Comparison of ENCODE assay signal across 8 mouse cellular contexts in genomic region chr2:35679812-35680672, GRCm38 (mm10).
DNase-seq lines count a peak whose midpoint lies in the region; ATAC-seq and TF ChIP-seq lines count a peak whose summit lies in the region.

No protein-coding gene starts in this region.

- H3K27me3 ChIP-seq in hindbrain, postnatal 0 days (ENCODE audit: insufficient read depth, low read length) = no peaks in the 10 kb centered on the region
- no peaks in the 10 kb centered on the region for H3K27me3 ChIP-seq in liver, embryonic 13.5 days
- H3K27me3 ChIP-seq in splenic B cell, adult 2 months (ENCODE audit: control insufficient read depth, insufficient read depth, low read length, poor library complexity, severe bottlenecking) = no peaks in the 10 kb centered on the region

- H3K4me3 ChIP-seq in hindbrain, postnatal 0 days (ENCODE audit: low read length) = no peak overlapping the region
- H3K4me3 ChIP-seq in liver, embryonic 13.5 days (replicated peaks) = no peak overlapping the region

- no peak overlapping the region for H3K9ac ChIP-seq in hindbrain, postnatal 0 days (replicated peaks; ENCODE audit: low read length)
- 0 out of 2 replicates have a peak overlapping the region, but pooled peaks have one; percentile 13 for H3K9ac ChIP-seq in liver, embryonic 13.5 days

- ATAC-seq in hindbrain, postnatal 0 days = no peak
- ATAC-seq in liver, embryonic 13.5 days (ENCODE audit: low read depth) = peak; percentile 80

- DNase-seq in urinary bladder, adult 18-20 months (ENCODE audit: low spot score in 2 of 2) = peak; percentile 50 to 69
- DNase-seq in urinary bladder, postnatal 10 days (ENCODE audit: low spot score) = no peak
- DNase-seq in embryo, embryonic 10.5 days (ENCODE audit: low spot score) = peak; percentile 33
- no peak for DNase-seq in hindbrain, postnatal 0 days (ENCODE audit: low spot score)
- DNase-seq in liver, embryonic 13.5 days = peak; percentile 26
- peak; percentile 59 for DNase-seq in splenic B cell, adult 2 months (ENCODE audit: low read depth, low spot score)
- DNase-seq in cerebellum, adult 11-12 months = no peak
- no peak for DNase-seq in right cerebral cortex, postnatal 36 days (ENCODE audit: low spot score in 2 of 2)

- H3K9me3 ChIP-seq in hindbrain, postnatal 0 days (ENCODE audit: low read length) = no peaks in the 10 kb centered on the region
- no peaks in the 10 kb centered on the region for H3K9me3 ChIP-seq in liver, embryonic 13.5 days (replicated peaks)

- H3K36me3 ChIP-seq in hindbrain, postnatal 0 days (ENCODE audit: insufficient read depth, low read length) = no peaks in the 10 kb centered on the region
- H3K36me3 ChIP-seq in liver, embryonic 13.5 days = no peaks in the 10 kb centered on the region
- no peaks in the 10 kb centered on the region for H3K36me3 ChIP-seq in splenic B cell, adult 2 months (ENCODE audit: control insufficient read depth, insufficient read depth, low read length, poor library complexity, severe bottlenecking)

- peak overlapping the region; percentile 28; the same call in 1 of the 2 replicates for H3K27ac ChIP-seq in hindbrain, postnatal 0 days
- peak overlapping the region; percentile 72 for H3K27ac ChIP-seq in liver, embryonic 13.5 days

- no peak for TF ChIP-seq CTCF in hindbrain, postnatal 0 days (IDR thresholded peaks at IDR 0.05; ENCODE audit: low read depth)

- H3K4me2 ChIP-seq in hindbrain, postnatal 0 days (ENCODE audit: low read depth, low read length) = no peak overlapping the region
- H3K4me2 ChIP-seq in liver, embryonic 13.5 days = no peak overlapping the region

- 26% methylated on average over 10 of the region's 10 CpGs for WGBS in hindbrain, postnatal 0 days
- WGBS in liver, embryonic 13.5 days (ENCODE audit: insufficient replicate concordance) = 14% methylated on average over 10 of the region's 10 CpGs

- H3K4me1 ChIP-seq in hindbrain, postnatal 0 days (ENCODE audit: insufficient read depth, low read length) = peaks cover 58% of the 10 kb centered on the region
- H3K4me1 ChIP-seq in liver, embryonic 13.5 days (replicated peaks) = peaks cover 85% of the 10 kb centered on the region

Comparison
In these comparisons a context has a peak if more than half of its experiments do, and no peak if none do; other contexts are left out.
1. DNase-seq: peak in urinary bladder, adult 18-20 months (2 of 2), embryo, embryonic 10.5 days (single experiment), liver, embryonic 13.5 days (single experiment) and splenic B cell, adult 2 months (single experiment); none in urinary bladder, postnatal 10 days (single experiment), hindbrain, postnatal 0 days (single experiment), cerebellum, adult 11-12 months (single experiment) and right cerebral cortex, postnatal 36 days (0 of 2).